Mouse (Mus musculus) stomach, postnatal 0 days (tissue): ENCODE data around the gene Dap.

ENCODE experiments used
- CTCF ChIP-seq: IDR thresholded peaks from 2 replicates; pipeline ENCODE4 v1.5.1; 2016; ENCODE audit warnings: antibody characterized with exemption, low read depth, mild to moderate bottlenecking, moderate library complexity
- EP300 ChIP-seq: optimal IDR thresholded peaks from 2 replicates; pipeline ENCODE3; 2016; ENCODE audit warnings: antibody characterized with exemption

- peak; percentile 96 for TF ChIP-seq CTCF
- TF ChIP-seq EP300: no peak
Measured at GRCm38 (mm10) chr15:31264827-31265226, 40.7 kb downstream of the Dap start.
